ENCODE assay signal across 23 mouse cellular contexts in genomic region chr13:99242895-99243294, GRCm38 (mm10). TPM values are rescaled to one million over a fixed set of nuclear protein-coding genes. Genes with fewer than 3 reads are reported as not detected.
A peak's percentile ranks its signal among the peaks of the same experiment; 100 is the strongest.
DNase-seq lines count a peak whose midpoint lies in the region; ATAC-seq and TF ChIP-seq lines count a peak whose summit lies in the region.
"Had no signal": no experiment of that assay in that cellular context is flagged by ENCODE, and none has a peak within 500 bp of the region (broad histone marks: within the 10 kb centered on the region; RNA-seq: fewer than 3 reads in every experiment).

No protein-coding gene starts in this region.

- 60% methylated on average over 4 of the region's 4 CpGs for WGBS in heart, adult 2 months

- H3K4me2 ChIP-seq in CH12.LX (ENCODE audit: insufficient read depth, low read depth, poor library complexity, severe bottlenecking): no peak overlapping the region
- H3K4me2 ChIP-seq: embryonic facial prominence, embryonic 12.5 days had no signal

- H3K4me3 ChIP-seq in heart, adult 2 months: no peak overlapping the region
- H3K4me3 ChIP-seq in CH12.LX (replicated peaks in 1 of 3; ENCODE audit: low read depth in 2 of 3, low read length in 2 of 3, poor library complexity in 1 of 3): no peak overlapping the region
- H3K4me3 ChIP-seq: embryonic facial prominence, embryonic 12.5 days; erythroblast, embryonic 14.5 days; megakaryocyte, embryonic 14.5 days had no signal

- TF ChIP-seq POLR2A in heart, adult 2 months (IDR thresholded peaks at IDR 0.05; ENCODE audit: insufficient read depth, low read depth, low read length): no peak
- TF ChIP-seq POLR2A in CH12.LX (IDR thresholded peaks at IDR 0.05; ENCODE audit: low read depth, low read length): no peak

- H3K27ac ChIP-seq in heart, adult 2 months: peak overlapping the region; percentile 40
- H3K27ac ChIP-seq in CH12.LX (ENCODE audit: insufficient read depth, low read depth): no peak overlapping the region
- H3K27ac ChIP-seq: embryonic facial prominence, embryonic 12.5 days; hindbrain, postnatal 0 days; kidney, postnatal 0 days; stomach, postnatal 0 days had no signal

- TF ChIP-seq CTCF in heart, adult 2 months (IDR thresholded peaks at IDR 0.05): no peak
- TF ChIP-seq CTCF in CH12.LX (conservative IDR thresholded peaks at IDR 0.05 in 1 of 2, IDR thresholded peaks at IDR 0.05 in 1 of 2; ENCODE audit: low read depth in 2 of 2, low read length in 2 of 2): no peak

- TF ChIP-seq RAD21 in CH12.LX (IDR thresholded peaks at IDR 0.05; ENCODE audit: low read depth, low read length): no peak

- peaks cover 26% of the 10 kb centered on the region for H3K36me3 ChIP-seq in heart, adult 2 months (ENCODE audit: control insufficient read depth, insufficient read depth, low read length)
- no peaks in the 10 kb centered on the region for H3K36me3 ChIP-seq in CH12.LX (replicated peaks in 1 of 2; ENCODE audit: control insufficient read depth in 1 of 2, insufficient read depth in 1 of 2, low read length in 1 of 2)
- H3K36me3 ChIP-seq: embryonic facial prominence, embryonic 12.5 days had no signal

- intact Hi-C loops in heart, adult 2 months (cut with DNase I): no loop called here

- peak; percentile 48; the same call in 1 of the 2 replicates for ATAC-seq in megakaryocyte, adult 5-6 weeks (ENCODE audit: poor library complexity, severe bottlenecking)
- ATAC-seq: forebrain, embryonic 14.5 days; hindbrain, postnatal 0 days; lung, postnatal 0 days had no signal

- H3K27me3 ChIP-seq in heart, adult 2 months (ENCODE audit: control insufficient read depth, insufficient read depth, low read length): no peaks in the 10 kb centered on the region
- peaks cover 89% of the 10 kb centered on the region for H3K27me3 ChIP-seq in CH12.LX (replicated peaks)
- H3K27me3 ChIP-seq: embryonic facial prominence, embryonic 12.5 days had no signal

- no peak for TF ChIP-seq EP300 in heart, adult 2 months (IDR thresholded peaks at IDR 0.05; ENCODE audit: insufficient read depth, low read depth, low read length)
- TF ChIP-seq EP300 in CH12.LX (IDR thresholded peaks at IDR 0.05; ENCODE audit: low read length): peak; percentile 56

- no peaks in the 10 kb centered on the region for H3K79me2 ChIP-seq in heart, adult 2 months (replicated peaks; ENCODE audit: control insufficient read depth, insufficient read depth, low read length)
- H3K79me2 ChIP-seq in CH12.LX (replicated peaks; ENCODE audit: control insufficient read depth, extremely low read depth, insufficient read depth, poor library complexity, severe bottlenecking): no peaks in the 10 kb centered on the region

- peaks cover 29% of the 10 kb centered on the region for H3K4me1 ChIP-seq in heart, adult 2 months (ENCODE audit: control insufficient read depth, insufficient read depth, low read length)
- H3K4me1 ChIP-seq in CH12.LX (ENCODE audit: control insufficient read depth in 1 of 2, insufficient read depth in 2 of 2): peaks cover 7 to 26% of the 10 kb centered on the region in 2 experiments

- dilution Hi-C loops in CH12.LX (cut with MboI; ENCODE audit: extremely low pct_ligation_motif_present, extremely low pct_unique_long_range_greater_than_20kb, low sequenced_read_pairs): no loop called here

- H3K9ac ChIP-seq in heart, adult 2 months (ENCODE audit: low read depth, low read length): no peak overlapping the region
- H3K9ac ChIP-seq in CH12.LX (ENCODE audit: insufficient read depth, low read depth): no peak overlapping the region
- H3K9ac ChIP-seq: embryonic facial prominence, embryonic 12.5 days had no signal

- DNase-seq in heart, adult 2 months: no peak
- no peak for DNase-seq in heart, adult 9 months (ENCODE audit: low spot score in 2 of 2)
- DNase-seq in 3134 (ENCODE audit: extremely low read depth, insufficient read length, low spot score): peak; percentile 27
- peak; percentile 82 for DNase-seq in CH12.LX (ENCODE audit: extremely low read depth)
- no peak for DNase-seq in yolk sac, embryonic 10.5 days (ENCODE audit: low spot score)
- no peak for DNase-seq in lung, postnatal 25 days (ENCODE audit: low spot score)
- DNase-seq: adrenal gland, postnatal 14 days; cerebellum, adult 18-20 months; gastrocnemius, postnatal 36 days; heart, postnatal 4 days; kidney, adult 18-20 months; liver; midbrain, embryonic 14.5 days; thymus, postnatal 36 days had no signal

- H3K9me3 ChIP-seq in CH12.LX (replicated peaks; ENCODE audit: low read length): no peaks in the 10 kb centered on the region
- H3K9me3 ChIP-seq: embryonic facial prominence, embryonic 12.5 days; megakaryocyte, embryonic 14.5 days had no signal

- in situ Hi-C loops in CH12.LX (cut with MboI; ENCODE audit: low pct_ligation_motif_present, low pct_unique_long_range_greater_than_20kb, low sequenced_read_pairs): no loop called here

TF ChIP-seq in CH12.LX, 34 proteins besides CTCF, POLR2A, EP300 and RAD21:
- TF ChIP-seq MXI1 (IDR thresholded peaks at IDR 0.05; ENCODE audit: low read depth, low read length) (no peak), BHLHE40 (IDR thresholded peaks at IDR 0.05; ENCODE audit: low read depth, low read length) (peak; percentile 72), ZNF384 (IDR thresholded peaks at IDR 0.05; ENCODE audit: low read depth, low read length) (no peak), TBP (conservative IDR thresholded peaks at IDR 0.05; ENCODE audit: low read depth, low read length) (no peak), ETS1 (conservative IDR thresholded peaks at IDR 0.05; ENCODE audit: low read depth, low read length) (peak; percentile 49; the same call in 1 of the 2 replicates), MYC (IDR thresholded peaks at IDR 0.05; ENCODE audit: low read depth, low read length) (0 out of 2 replicates have a peak, but pooled peaks have one; percentile 43), CHD1 (IDR thresholded peaks at IDR 0.05; ENCODE audit: low read depth, low read length) (no peak), JUN (IDR thresholded peaks at IDR 0.05; ENCODE audit: insufficient read depth, low read depth, low read length) (peak; percentile 30; the same call in 1 of the 2 replicates), USF2 (conservative IDR thresholded peaks at IDR 0.05; ENCODE audit: low read depth, low read length) (no peak), GABPA (IDR thresholded peaks at IDR 0.05; ENCODE audit: insufficient replicate concordance, low read depth, low read length) (no peak), NRF1 (IDR thresholded peaks at IDR 0.05; ENCODE audit: low read depth, low read length) (no peak), KAT2A (IDR thresholded peaks at IDR 0.05; ENCODE audit: insufficient replicate concordance, low read length) (peak; percentile 63; the same call in 1 of the 2 replicates), SIN3A (IDR thresholded peaks at IDR 0.05; ENCODE audit: low read length) (no peak), ZMIZ1 (IDR thresholded peaks at IDR 0.05; ENCODE audit: low read depth, low read length) (no peak), SMC3 (IDR thresholded peaks at IDR 0.05; ENCODE audit: low read depth, low read length) (no peak), E2F4 (IDR thresholded peaks at IDR 0.05; ENCODE audit: insufficient replicate concordance, low read depth, low read length) (no peak), ZC3H11A (IDR thresholded peaks at IDR 0.05; ENCODE audit: low read depth, low read length) (no peak), TCF12 (IDR thresholded peaks at IDR 0.05; ENCODE audit: low read depth, low read length) (0 out of 2 replicates have a peak, but pooled peaks have one; percentile 33), NELFE (IDR thresholded peaks at IDR 0.05; ENCODE audit: low read depth, low read length) (no peak), RCOR1 (conservative IDR thresholded peaks at IDR 0.05; ENCODE audit: low read depth, low read length) (peak; percentile 67; the same call in 1 of the 2 replicates), MAZ (IDR thresholded peaks at IDR 0.05; ENCODE audit: low read depth, low read length) (no peak), IRF4 (IDR thresholded peaks at IDR 0.05; ENCODE audit: low read depth, low read length) (peak; percentile 54; the same call in 1 of the 2 replicates), UBTF (IDR thresholded peaks at IDR 0.05; ENCODE audit: low read depth, low read length) (no peak), MAX (IDR thresholded peaks at IDR 0.05; ENCODE audit: low read length) (peak; percentile 36; the same call in 1 of the 2 replicates), JUND (conservative IDR thresholded peaks at IDR 0.05; ENCODE audit: low read depth, low read length) (0 out of 2 replicates have a peak, but pooled peaks have one; percentile 32), MAFK (IDR thresholded peaks at IDR 0.05; ENCODE audit: insufficient replicate concordance, low read length) (peak; percentile 90), POLR2AphosphoS2 (IDR thresholded peaks at IDR 0.05; ENCODE audit: low read depth, low read length) (no peak), ZKSCAN1 (IDR thresholded peaks at IDR 0.05; ENCODE audit: borderline replicate concordance, low read depth, low read length) (no peak), PAX5 (IDR thresholded peaks at IDR 0.05; ENCODE audit: low read length) (no peak), CHD2 (IDR thresholded peaks at IDR 0.05; ENCODE audit: low read length) (peak; percentile 17; the same call in 1 of the 2 replicates), ELF1 (IDR thresholded peaks at IDR 0.05; ENCODE audit: low read depth, low read length) (no peak), HCFC1 (IDR thresholded peaks at IDR 0.05; ENCODE audit: low read depth, low read length) (no peak), USF1 (IDR thresholded peaks at IDR 0.05; ENCODE audit: low read depth, low read length) (no peak), MEF2A (IDR thresholded peaks at IDR 0.05; ENCODE audit: borderline replicate concordance, low read depth, low read length) (peak; percentile 36; the same call in 1 of the 2 replicates)

RNA-seq across cellular contexts. Expression of gene Zfp366, which starts 58.3 kb away (rescaled TPM):
- 10 to 100 TPM in 1 of 2 experiments, 1 to 10 TPM in 1; 9.7 to 14.4 TPM for total RNA-seq in heart, adult 2 months (2021)
- polyA plus RNA-seq in heart, adult 2 months (2012; rRNA removed): 5.0 and 7.8 TPM in 2 replicates
- total RNA-seq in CH12.LX (2012; rRNA removed) (not detected in 2 replicates), CH12.LX (2014; rRNA removed) (not detected in 2 replicates)
- polyA plus RNA-seq in CH12.LX (2012; ENCODE audit: insufficient read length, low read depth): not detected in 2 replicates
- total RNA-seq in megakaryocyte, adult 5-6 weeks (2015): 0.21 and 0.69 TPM in 2 replicates
- total RNA-seq in megakaryocyte, adult 5-6 weeks (2017): 0.04 and 0.08 TPM in 2 replicates
- polyA plus RNA-seq: erythroblast, embryonic 14.5 days had no signal

Comparison
In these comparisons a context has a peak if more than half of its experiments do, and no peak if none do; other contexts are left out.
1. DNase-seq: peak in 3134 (single experiment) and CH12.LX (single experiment); none in heart, adult 2 months (0 of 2), heart, adult 9 months (0 of 2), yolk sac, embryonic 10.5 days (single experiment) and lung, postnatal 25 days (single experiment).
2. RNA of gene Zfp366, which starts 58.3 kb away (total RNA-seq): 9.7 to 14.4 TPM in heart, adult 2 months; 0.04 to 0.69 TPM in megakaryocyte, adult 5-6 weeks and not detected in CH12.LX; every median in the first group is over 4 times any median in the second.